Mouse (Mus musculus) gastrocnemius, adult 2 months (tissue): ENCODE data around the gene Epha6. TPM values are rescaled to one million over a fixed set of nuclear protein-coding genes. Genes with fewer than 3 reads are reported as not detected.

Experiments used
- DNase-seq: peaks from one replicate; pipeline ENCODE4 v3.0.0; 2022
- H3K27ac ChIP-seq: fragments of 200-600 bp; 2 replicates; pipeline ENCODE4 v1.8.1; 2022; ENCODE audit warnings: mild to moderate bottlenecking
- H3K4me3 ChIP-seq: fragments of 200-600 bp; 2 replicates; pipeline ENCODE4 v1.8.1; 2022; ENCODE audit warnings: mild to moderate bottlenecking, moderate library complexity
- CTCF ChIP-seq: fragments of 200-600 bp; IDR thresholded peaks from 2 replicates; pipeline ENCODE4 v1.8.1; 2022; ENCODE audit warnings: antibody characterized with exemption, mild to moderate bottlenecking, moderate library complexity
- intact Hi-C: fragments of 180-260 bp; cut with DNase I; formaldehyde crosslinking; loops from one replicate; pipeline ENCODE4 v1.15.1; 2025
- long read RNA-seq, 2 experiments: library from polyadenylated mRNA; stranded (forward); transcript quantifications; one replicate each; pipeline ENCODE4 v2.0.0; 2021
- total RNA-seq, 2 experiments: library from RNA; stranded (reverse); gene quantifications; 2 replicates each; pipeline ENCODE4 v1.2.3; 2021

Epha6 gene
- total RNA-seq: not detected
- long read RNA-seq, experiment 1: 0 reads
- long read RNA-seq, experiment 2: 0 reads

DNA sequence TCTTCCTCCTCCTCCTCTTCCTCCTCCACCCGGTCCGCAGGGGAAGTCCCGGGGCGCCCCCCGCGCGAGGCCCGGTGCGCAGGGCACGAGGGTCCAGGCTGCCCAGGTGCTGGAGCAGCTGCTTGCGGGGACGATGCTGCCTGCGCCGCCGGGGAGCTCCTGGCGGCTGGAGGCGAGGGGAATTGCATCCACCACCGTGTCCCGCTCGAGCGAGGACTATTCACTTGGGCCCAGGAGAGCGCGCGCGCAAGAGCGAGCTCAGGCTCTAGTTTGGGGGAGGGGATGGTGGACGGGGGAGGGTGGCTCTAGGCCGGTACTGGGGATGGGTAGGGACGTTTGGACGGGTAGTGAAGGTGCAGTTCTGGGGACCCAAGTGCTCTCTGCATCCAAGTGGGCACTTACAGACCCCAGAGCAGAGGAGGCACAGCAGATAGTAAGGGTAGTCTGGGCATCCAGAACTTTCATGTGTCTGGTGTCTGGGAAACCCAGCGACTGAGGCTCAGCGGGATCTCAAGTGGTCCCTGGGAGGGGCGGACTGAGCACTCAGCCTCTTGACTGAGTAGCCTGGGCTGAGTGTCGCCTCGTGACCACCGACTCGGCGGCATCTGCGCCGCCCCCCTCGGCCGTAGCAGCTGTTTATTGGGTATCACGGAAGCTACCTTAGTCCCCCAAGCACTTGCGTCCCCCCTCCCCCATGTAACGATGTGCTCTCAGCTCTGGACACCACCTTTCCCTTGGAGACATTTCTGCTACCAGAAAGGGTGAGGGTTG, at the start of gene Epha6:
Epha6 (minus strand) TSS at position 471 of the 771 bp plus-strand sequence.
- Histone ChIP-seq H3K4me3 (no peak within 1 kb of the TSS; the same call in 1 of the 2 replicates), H3K27ac (no peak within 1 kb of the TSS)
- intact Hi-C loops: no loop called here
- no peak for TF ChIP-seq CTCF
- DNase-seq: no peak

DNA sequence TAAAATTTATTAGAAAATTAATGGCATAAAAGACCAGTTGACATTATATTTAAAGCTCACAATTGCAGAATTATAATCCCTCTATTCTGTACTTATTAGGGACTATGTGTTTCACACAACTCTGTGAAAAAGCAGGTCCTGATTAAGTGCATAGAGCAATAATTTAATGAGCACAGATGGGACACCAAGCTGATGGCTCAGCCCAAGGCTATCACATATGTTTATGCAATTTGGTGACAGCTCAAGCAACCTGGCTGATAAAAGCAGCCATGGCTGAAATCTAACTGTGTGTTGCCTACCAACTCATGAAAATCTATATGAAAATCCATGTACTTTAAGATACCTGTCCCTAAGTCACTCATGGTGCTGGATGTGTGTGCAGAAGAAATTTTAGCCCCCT, 46.4 kb upstream of the Epha6 start:
- Histone ChIP-seq H3K4me3 (no peak overlapping the region), H3K27ac (no peak overlapping the region)
- intact Hi-C loops: no loop called here
- no peak for TF ChIP-seq CTCF
- no peak for DNase-seq

GRCm38 (mm10) chr16:60628091-60628490, 22.8 kb upstream of the Epha6 start:
- Histone ChIP-seq H3K27ac (no peak overlapping the region), H3K4me3 (no peak overlapping the region)
- no peak for TF ChIP-seq CTCF
- DNase-seq: no peak
- intact Hi-C loops: no loop called here

- no peak for DNase-seq
- Histone ChIP-seq H3K4me3 (no peak overlapping the region; the same call in 1 of the 2 replicates), H3K27ac (no peak overlapping the region)
- intact Hi-C loops: no loop called here
- no peak for TF ChIP-seq CTCF
Observed at GRCm38 (mm10) chr16:60605832-60606583, 677 bp upstream of the Epha6 start.

GRCm38 (mm10) chr16:60604613-60605012, 718 bp downstream of the Epha6 start:
- no peak overlapping the region for H3K4me3 ChIP-seq
- no peak for TF ChIP-seq CTCF
- DNase-seq: no peak
- no peak overlapping the region for H3K27ac ChIP-seq
- intact Hi-C loops: no loop called here

DNA sequence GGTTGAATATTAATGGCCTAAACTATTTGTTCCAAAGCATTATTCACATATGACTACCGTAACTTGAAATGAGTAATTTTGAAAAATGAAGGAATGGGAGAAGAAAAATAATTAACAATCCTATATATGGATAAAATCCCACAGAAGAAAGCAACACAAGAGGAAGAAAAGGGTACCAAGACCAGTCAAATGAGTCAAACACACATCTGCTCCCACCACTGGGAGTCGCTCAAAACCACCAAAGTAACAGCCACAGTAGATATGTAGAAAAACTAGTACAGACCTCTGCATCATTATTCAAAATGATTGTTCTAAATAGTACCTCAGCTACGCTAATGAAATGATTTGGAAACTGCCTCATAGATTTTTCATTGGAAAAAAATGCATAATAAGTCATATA, 20.0 kb downstream of the Epha6 start:
- Histone ChIP-seq H3K4me3 (no peak overlapping the region), H3K27ac (no peak overlapping the region)
- intact Hi-C loops: no loop called here
- TF ChIP-seq CTCF: no peak
- no peak for DNase-seq

GRCm38 (mm10) chr16:60584695-60585094, 20.6 kb downstream of the Epha6 start:
- Histone ChIP-seq H3K4me3 (no peak overlapping the region), H3K27ac (no peak overlapping the region)
- no peak for TF ChIP-seq CTCF
- intact Hi-C loops: no loop called here
- no peak for DNase-seq

- TF ChIP-seq CTCF: no peak
- H3K27ac ChIP-seq: no peak overlapping the region
- no peak overlapping the region for H3K4me3 ChIP-seq
- no peak for DNase-seq
- intact Hi-C loops: no loop called here
Observed at GRCm38 (mm10) chr16:60570546-60570945, 34.8 kb downstream of the Epha6 start.

DNA sequence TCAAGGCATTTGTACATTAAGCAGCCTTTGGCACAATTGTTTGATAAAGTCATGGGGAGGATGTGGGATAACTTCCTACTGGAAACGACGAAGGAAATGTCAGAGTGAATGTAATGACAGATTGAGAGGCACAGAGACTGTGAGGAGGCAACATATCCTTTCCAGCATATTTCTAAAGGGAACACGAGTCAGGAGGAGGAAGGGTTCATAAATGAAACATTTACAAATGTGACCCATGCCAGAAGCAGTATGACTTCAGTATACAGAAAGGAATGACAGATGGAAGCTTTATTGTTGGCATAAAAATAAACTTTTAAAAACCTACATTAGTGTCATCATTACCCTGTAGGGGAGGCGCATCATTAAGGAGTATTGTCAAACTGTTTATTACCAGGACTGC, 60.9 kb downstream of the Epha6 start:
- intact Hi-C loops: no loop called here
- no peak for DNase-seq
- no peak for TF ChIP-seq CTCF
- H3K4me3 ChIP-seq: no peak overlapping the region
- no peak overlapping the region for H3K27ac ChIP-seq

- H3K4me3 ChIP-seq: no peak overlapping the region
- no peak for TF ChIP-seq CTCF
- no peak overlapping the region for H3K27ac ChIP-seq
- DNase-seq: no peak
- intact Hi-C loops: no loop called here
Observed at GRCm38 (mm10) chr16:60538233-60538632, 67.1 kb downstream of the Epha6 start.

- Histone ChIP-seq H3K4me3 (no peak overlapping the region), H3K27ac (no peak overlapping the region)
- no peak for DNase-seq
- TF ChIP-seq CTCF: no peak
- intact Hi-C loops: no loop called here
Observed at GRCm38 (mm10) chr16:60509707-60510106, 95.6 kb downstream of the Epha6 start.

DNA sequence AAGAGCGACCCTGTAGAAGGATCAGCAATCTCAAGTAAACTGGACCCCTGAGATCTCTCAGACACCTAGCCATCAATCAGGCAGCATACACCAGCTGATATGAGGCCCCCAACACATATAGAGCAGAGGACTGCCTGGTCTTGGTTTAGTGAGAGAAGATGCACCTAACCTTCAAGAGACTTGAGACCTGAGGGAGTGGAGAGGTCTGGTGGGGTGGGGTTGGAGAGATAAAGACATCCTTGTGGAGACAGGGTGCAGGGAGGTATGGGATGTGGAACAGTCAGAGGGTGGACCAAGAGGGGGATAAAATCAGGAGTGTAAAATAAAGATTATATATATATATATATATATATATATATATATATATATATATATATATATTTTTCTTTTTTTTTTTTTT, 105.8 kb downstream of the Epha6 start:
- DNase-seq: no peak
- intact Hi-C loops: no loop called here
- Histone ChIP-seq H3K4me3 (no peak overlapping the region), H3K27ac (no peak overlapping the region)
- TF ChIP-seq CTCF: no peak

DNA sequence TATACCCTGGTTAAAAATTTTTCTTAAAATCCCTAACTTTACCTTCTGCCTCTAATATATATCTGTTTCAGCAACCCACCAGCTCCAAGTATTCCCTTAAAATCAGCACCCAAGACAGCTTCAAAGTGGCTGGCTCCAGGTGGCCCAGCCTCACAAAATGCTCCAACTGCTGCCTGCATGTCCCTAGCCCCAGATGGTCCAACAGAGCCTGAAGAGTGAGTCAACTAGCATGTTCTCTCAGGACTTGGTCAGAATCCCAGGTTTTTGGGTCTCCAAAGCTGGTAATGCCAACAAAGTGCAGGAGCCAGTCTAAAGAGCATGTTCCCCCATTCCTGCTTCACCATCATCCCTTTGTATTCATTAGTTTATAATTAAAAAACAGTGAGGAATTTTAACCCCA, 129.6 kb downstream of the Epha6 start:
- no peak for DNase-seq
- intact Hi-C loops: no loop called here
- TF ChIP-seq CTCF: no peak
- H3K27ac ChIP-seq: no peak overlapping the region
- H3K4me3 ChIP-seq: no peak overlapping the region
